Mouse (Mus musculus): ENCODE measurements around the gene Fignl1. TPM values are rescaled to one million over a fixed set of nuclear protein-coding genes. Genes with fewer than 3 reads are reported as not detected.

Fignl1 gene
- total and polyA plus RNA-seq, 3 experiments: 0.21 to 1.2 (median 0.30) TPM

DNA sequence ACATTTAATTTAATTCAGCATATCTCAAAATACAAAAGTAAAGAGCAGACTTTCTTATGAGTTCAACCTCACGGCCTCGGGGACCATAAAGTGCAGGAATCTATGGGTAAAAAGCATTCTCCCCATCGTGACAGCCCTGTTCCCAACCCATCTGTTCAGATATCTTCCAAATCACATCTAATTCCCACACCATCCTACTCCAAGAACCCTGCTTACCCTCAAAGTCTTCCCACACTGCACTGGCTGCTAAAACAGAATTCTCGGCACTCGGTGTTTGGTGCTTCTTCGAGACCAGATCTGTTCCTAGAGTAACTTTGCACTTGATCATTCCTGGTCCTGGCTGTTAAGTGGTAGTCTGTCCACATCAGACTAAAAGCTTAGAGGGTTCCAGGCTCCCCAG is 30.4 kb downstream of the Fignl1 start:
- 90% methylated on average over 6 of the region's 6 CpGs for WGBS
- H3K27ac ChIP-seq: no peak overlapping the region

DNA sequence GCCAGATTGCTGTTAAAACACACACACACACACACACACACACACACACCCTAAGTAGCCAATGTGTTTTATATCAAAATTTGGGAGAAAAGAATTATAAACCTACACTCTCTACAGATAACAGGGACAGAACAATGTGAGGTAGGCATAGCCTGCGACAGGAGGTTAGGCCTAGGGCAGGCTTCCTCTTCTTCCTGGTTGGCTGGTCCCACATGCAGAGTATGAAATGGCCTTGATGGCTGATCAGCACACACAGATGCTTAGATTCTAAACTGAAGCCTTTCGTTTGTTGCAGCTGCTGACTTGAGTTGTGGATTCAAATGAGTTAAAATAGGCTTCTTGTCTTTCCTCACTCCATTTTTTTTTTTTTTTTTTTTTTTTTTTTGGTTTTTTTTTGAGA is 31.0 kb downstream of the Fignl1 start:
- no peak for DNase-seq
- Histone ChIP-seq H3K9ac (ENCODE audit: low read depth, low read length) (no peak overlapping the region), H3K27me3 (ENCODE audit: control insufficient read depth, insufficient read depth, low read length) (no peaks in the 10 kb centered on the region), H3K4me3 (no peak overlapping the region), H3K27ac (no peak overlapping the region), H3K79me2 (replicated peaks; ENCODE audit: control insufficient read depth, insufficient read depth, low read length) (no peaks in the 10 kb centered on the region), H3K36me3 (ENCODE audit: control insufficient read depth, insufficient read depth, low read length) (no peaks in the 10 kb centered on the region), H3K4me1 (ENCODE audit: control insufficient read depth, insufficient read depth, low read length) (no peaks in the 10 kb centered on the region)
- TF ChIP-seq CTCF (IDR thresholded peaks at IDR 0.05) (no peak), EP300 (IDR thresholded peaks at IDR 0.05; ENCODE audit: insufficient read depth, low read depth, low read length) (no peak), POLR2A (IDR thresholded peaks at IDR 0.05; ENCODE audit: insufficient read depth, low read depth, low read length) (no peak)
- WGBS: 67% methylated on average over 2 of the region's 2 CpGs
- intact Hi-C loops (cut with DNase I): no loop called here

More for the DNA sequence above, 30.4 kb downstream of the Fignl1 start:
- H3K9ac ChIP-seq (ENCODE audit: low read depth, low read length): no peak overlapping the region
- no peaks in the 10 kb centered on the region for H3K36me3 ChIP-seq (ENCODE audit: control insufficient read depth, insufficient read depth, low read length)
- H3K79me2 ChIP-seq (replicated peaks; ENCODE audit: control insufficient read depth, insufficient read depth, low read length): no peaks in the 10 kb centered on the region
- intact Hi-C loops (cut with DNase I): no loop called here
- TF ChIP-seq CTCF (IDR thresholded peaks at IDR 0.05) (no peak), POLR2A (IDR thresholded peaks at IDR 0.05; ENCODE audit: insufficient read depth, low read depth, low read length) (no peak), EP300 (IDR thresholded peaks at IDR 0.05; ENCODE audit: insufficient read depth, low read depth, low read length) (no peak)
- no peaks in the 10 kb centered on the region for H3K4me1 ChIP-seq (ENCODE audit: control insufficient read depth, insufficient read depth, low read length)
- H3K27me3 ChIP-seq (ENCODE audit: control insufficient read depth, insufficient read depth, low read length): no peaks in the 10 kb centered on the region
- H3K4me3 ChIP-seq: no peak overlapping the region
- no peak for DNase-seq

DNA sequence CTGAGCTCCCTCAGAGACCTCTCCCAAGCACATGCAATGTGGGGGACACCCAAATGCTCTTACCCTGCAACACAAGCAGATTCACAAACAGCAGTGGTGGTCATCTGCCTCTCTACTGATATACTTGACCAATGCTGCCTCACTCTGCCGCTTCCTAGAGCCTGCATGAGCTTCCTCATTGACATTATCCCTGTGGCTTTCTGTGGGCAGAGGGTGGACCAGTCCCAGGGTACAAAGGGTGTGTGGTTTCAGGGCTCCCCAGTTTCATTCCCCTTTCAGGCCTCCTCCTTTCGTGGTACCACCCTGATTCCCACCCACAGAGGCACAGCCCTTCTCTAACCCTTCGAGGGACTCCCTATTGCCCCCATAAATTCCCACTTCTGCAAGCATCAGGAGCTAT is 31.5 kb downstream of the Fignl1 start:
- Histone ChIP-seq H3K4me3 (no peak overlapping the region), H3K4me1 (ENCODE audit: control insufficient read depth, insufficient read depth, low read length) (no peaks in the 10 kb centered on the region), H3K79me2 (replicated peaks; ENCODE audit: control insufficient read depth, insufficient read depth, low read length) (no peaks in the 10 kb centered on the region), H3K27ac (no peak overlapping the region), H3K9ac (ENCODE audit: low read depth, low read length) (no peak overlapping the region), H3K36me3 (ENCODE audit: control insufficient read depth, insufficient read depth, low read length) (no peaks in the 10 kb centered on the region), H3K27me3 (ENCODE audit: control insufficient read depth, insufficient read depth, low read length) (no peaks in the 10 kb centered on the region)
- 58% methylated on average over 3 of the region's 3 CpGs for WGBS
- no peak for DNase-seq
- TF ChIP-seq CTCF (IDR thresholded peaks at IDR 0.05) (no peak), EP300 (IDR thresholded peaks at IDR 0.05; ENCODE audit: insufficient read depth, low read depth, low read length) (no peak), POLR2A (IDR thresholded peaks at IDR 0.05; ENCODE audit: insufficient read depth, low read depth, low read length) (no peak)
- intact Hi-C loops (cut with DNase I): no loop called here

DNA sequence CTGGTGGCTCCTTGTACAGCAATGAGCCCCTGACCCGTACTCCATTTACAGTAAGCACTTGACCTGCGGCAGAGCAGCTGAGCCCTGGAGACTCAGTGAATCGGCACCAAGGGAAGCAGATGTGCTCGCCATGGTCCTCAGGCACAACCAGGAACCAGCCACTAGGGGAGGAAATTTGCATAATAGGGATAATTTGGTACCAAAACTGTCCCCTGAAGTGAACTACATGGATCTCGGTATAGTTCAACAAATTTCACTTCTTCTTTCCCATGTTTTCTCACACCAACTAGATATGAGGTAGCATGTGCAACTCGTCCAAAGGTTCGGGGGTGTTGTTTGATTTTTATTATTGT is 32.0 kb downstream of the Fignl1 start:
- no peaks in the 10 kb centered on the region for H3K27me3 ChIP-seq (ENCODE audit: control insufficient read depth, insufficient read depth, low read length)
- H3K9ac ChIP-seq (ENCODE audit: low read depth, low read length): no peak overlapping the region
- H3K4me1 ChIP-seq (ENCODE audit: control insufficient read depth, insufficient read depth, low read length): no peaks in the 10 kb centered on the region
- TF ChIP-seq EP300 (IDR thresholded peaks at IDR 0.05; ENCODE audit: insufficient read depth, low read depth, low read length) (no peak), POLR2A (IDR thresholded peaks at IDR 0.05; ENCODE audit: insufficient read depth, low read depth, low read length) (no peak)
- WGBS: 83% methylated on average over 7 of the region's 7 CpGs
- H3K79me2 ChIP-seq (replicated peaks; ENCODE audit: control insufficient read depth, insufficient read depth, low read length): no peaks in the 10 kb centered on the region
- intact Hi-C loops (cut with DNase I): no loop called here
- no peak overlapping the region for H3K27ac ChIP-seq
- H3K4me3 ChIP-seq: no peak overlapping the region
- DNase-seq: no peak
- no peaks in the 10 kb centered on the region for H3K36me3 ChIP-seq (ENCODE audit: control insufficient read depth, insufficient read depth, low read length)

DNA sequence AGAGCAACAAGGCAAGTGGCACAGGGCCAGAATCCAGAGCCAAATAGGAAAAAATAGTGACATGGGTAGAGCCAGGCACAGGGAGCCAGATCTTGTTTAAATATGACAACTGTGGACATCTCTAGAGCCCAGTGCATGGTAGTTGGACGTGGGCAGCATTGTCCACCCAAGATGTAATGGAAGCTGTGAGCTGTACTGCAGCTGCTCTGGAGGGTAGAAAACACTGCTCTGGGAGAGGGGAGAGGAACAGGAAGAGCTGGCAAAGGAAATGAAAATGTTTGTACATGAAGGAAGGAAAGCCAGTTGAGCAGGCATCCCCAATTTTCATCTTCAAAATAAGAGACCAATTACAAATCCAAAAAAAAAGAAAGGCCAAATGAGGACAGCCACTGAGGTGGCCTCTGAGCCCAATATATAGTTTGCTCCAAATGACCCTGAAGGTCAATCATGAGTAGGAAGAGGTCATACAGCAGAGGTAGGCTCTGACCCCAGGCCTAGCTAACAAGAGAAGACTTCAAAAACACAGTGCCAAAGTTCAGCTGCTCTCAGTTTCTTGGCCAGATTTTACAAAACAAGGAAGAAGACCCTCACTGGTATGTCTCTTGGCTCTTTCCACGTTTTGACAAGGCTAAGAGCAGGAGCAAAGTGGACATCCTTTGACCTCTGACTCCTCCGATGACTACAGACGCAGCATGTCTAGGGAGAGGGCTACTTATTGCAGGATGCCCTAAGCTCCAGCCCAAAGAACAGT is 32.5 kb downstream of the Fignl1 start:
- TF ChIP-seq CTCF (IDR thresholded peaks at IDR 0.05) (no peak), POLR2A (IDR thresholded peaks at IDR 0.05; ENCODE audit: insufficient read depth, low read depth, low read length) (no peak), EP300 (IDR thresholded peaks at IDR 0.05; ENCODE audit: insufficient read depth, low read depth, low read length) (no peak)
- Histone ChIP-seq H3K27ac (no peak overlapping the region), H3K79me2 (replicated peaks; ENCODE audit: control insufficient read depth, insufficient read depth, low read length) (no peaks in the 10 kb centered on the region), H3K9ac (ENCODE audit: low read depth, low read length) (no peak overlapping the region), H3K4me1 (ENCODE audit: control insufficient read depth, insufficient read depth, low read length) (no peaks in the 10 kb centered on the region), H3K4me3 (no peak overlapping the region), H3K27me3 (ENCODE audit: control insufficient read depth, insufficient read depth, low read length) (no peaks in the 10 kb centered on the region), H3K36me3 (ENCODE audit: control insufficient read depth, insufficient read depth, low read length) (no peaks in the 10 kb centered on the region)
- intact Hi-C loops (cut with DNase I): no loop called here
- 66% methylated on average over 4 of the region's 4 CpGs for WGBS
- no peak for DNase-seq

DNA sequence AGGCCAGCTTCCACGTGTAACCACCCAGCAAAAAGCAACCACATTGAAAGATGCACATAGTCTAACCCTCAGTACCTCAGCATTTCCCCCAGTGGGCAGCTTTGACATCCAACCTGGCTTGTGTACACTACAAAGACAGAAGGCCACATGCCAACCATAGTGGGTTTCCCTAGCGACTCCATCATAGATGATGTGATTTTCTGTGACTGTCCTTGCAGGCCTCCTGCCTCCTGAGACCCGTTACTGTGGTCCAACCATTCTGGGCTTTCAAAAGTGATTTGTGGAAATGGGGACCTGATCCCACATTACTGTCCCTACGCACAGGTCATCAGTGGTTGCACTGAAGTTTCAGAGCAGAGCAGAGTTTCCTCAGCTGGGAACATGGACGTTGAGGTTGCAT is 33.9 kb downstream of the Fignl1 start:
- WGBS: 87% methylated on average over 5 of the region's 5 CpGs
- Histone ChIP-seq H3K27ac (no peak overlapping the region), H3K27me3 (ENCODE audit: control insufficient read depth, insufficient read depth, low read length) (no peaks in the 10 kb centered on the region), H3K9ac (ENCODE audit: low read depth, low read length) (no peak overlapping the region), H3K4me3 (no peak overlapping the region), H3K36me3 (ENCODE audit: control insufficient read depth, insufficient read depth, low read length) (no peaks in the 10 kb centered on the region), H3K4me1 (ENCODE audit: control insufficient read depth, insufficient read depth, low read length) (no peaks in the 10 kb centered on the region), H3K79me2 (replicated peaks; ENCODE audit: control insufficient read depth, insufficient read depth, low read length) (no peaks in the 10 kb centered on the region)
- intact Hi-C loops (cut with DNase I): no loop called here
- no peak for DNase-seq
- TF ChIP-seq EP300 (IDR thresholded peaks at IDR 0.05; ENCODE audit: insufficient read depth, low read depth, low read length): no peak
- no peak for TF ChIP-seq POLR2A (IDR thresholded peaks at IDR 0.05; ENCODE audit: insufficient read depth, low read depth, low read length)
- TF ChIP-seq CTCF (IDR thresholded peaks at IDR 0.05): no peak
